Mouse (Mus musculus) spleen, adult 18-20 months (tissue): ENCODE results near the gene Olfr740.

ENCODE experiments used
- DNase-seq, 2 experiments: peaks; one replicate each; pipeline ENCODE4 v3.0.0; 2022; ENCODE audit warnings: mixed read lengths in 2 of 2

The Olfr740 gene

DNA sequence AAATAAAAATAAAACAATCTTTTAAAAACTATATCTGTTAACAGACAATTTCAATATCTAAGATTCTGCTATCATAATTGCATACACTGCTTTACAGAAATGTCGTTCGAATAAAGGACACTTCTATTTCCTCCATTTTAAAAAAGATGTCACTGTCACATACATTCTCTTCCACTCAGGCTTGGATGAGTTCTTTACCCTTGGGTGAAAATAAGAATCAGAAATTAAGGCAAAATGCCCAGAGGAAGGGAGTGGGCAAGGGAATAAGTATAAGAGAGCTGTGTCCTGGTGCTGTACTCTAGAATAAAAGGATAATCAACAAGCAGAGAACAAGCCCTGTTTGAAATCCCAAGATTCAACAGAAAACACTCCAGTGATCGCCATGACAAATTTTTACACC, at the start of gene Olfr740:
Olfr740 (plus strand) TSS at position 301 of the 400 bp plus-strand sequence.
- DNase-seq: no peak

GRCm38 (mm10) chr14:50407268-50407667, 38.1 kb upstream of the Olfr740 start, which contains the start of gene Olfr738:
Olfr738 (plus strand) TSS chr14:50407568.
- DNase-seq: no peak

GRCm38 (mm10) chr14:50418326-50418725, 27.0 kb upstream of the Olfr740 start, which contains the start of gene Olfr739:
Olfr739 (plus strand) TSS chr14:50418626.
- no peak for DNase-seq

- no peak for DNase-seq
Measured at GRCm38 (mm10) chr14:50472438-50472837, 27.1 kb downstream of the Olfr740 start, which contains the start of gene Olfr741. Olfr741 (plus strand) TSS chr14:50472738.

GRCm38 (mm10) chr14:50478406-50478805, 33.1 kb downstream of the Olfr740 start:
- DNase-seq: no peak

GRCm38 (mm10) chr14:50503300-50503699, 58.0 kb downstream of the Olfr740 start, which contains the start of gene Olfr742:
Olfr742 (plus strand) TSS chr14:50503600.
- DNase-seq: no peak
